Mouse (Mus musculus): ENCODE data around the gene Gm28372.

The Gm28372 gene

DNA sequence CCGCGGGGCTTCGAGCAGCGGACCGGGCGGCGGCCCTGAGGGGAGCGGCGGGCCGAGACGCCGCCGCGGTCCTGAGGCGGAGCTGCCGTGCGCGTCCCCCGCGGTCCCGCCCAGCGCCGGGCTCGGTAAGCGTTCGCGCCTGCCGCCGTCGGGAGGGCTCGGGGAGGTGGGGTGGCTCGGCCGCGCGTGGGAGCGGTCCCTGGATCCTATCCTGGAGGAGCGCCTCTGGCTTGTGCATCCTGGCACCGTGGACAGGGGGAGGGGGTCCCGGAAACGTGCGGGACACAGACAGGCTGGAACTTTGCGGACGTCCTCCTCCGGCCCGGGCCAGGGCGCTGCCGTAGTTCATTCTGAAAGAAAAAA is 45.4 kb downstream of the Gm28372 start:
- no peak for DNase-seq (ENCODE audit: low read depth, low spot score)

DNA sequence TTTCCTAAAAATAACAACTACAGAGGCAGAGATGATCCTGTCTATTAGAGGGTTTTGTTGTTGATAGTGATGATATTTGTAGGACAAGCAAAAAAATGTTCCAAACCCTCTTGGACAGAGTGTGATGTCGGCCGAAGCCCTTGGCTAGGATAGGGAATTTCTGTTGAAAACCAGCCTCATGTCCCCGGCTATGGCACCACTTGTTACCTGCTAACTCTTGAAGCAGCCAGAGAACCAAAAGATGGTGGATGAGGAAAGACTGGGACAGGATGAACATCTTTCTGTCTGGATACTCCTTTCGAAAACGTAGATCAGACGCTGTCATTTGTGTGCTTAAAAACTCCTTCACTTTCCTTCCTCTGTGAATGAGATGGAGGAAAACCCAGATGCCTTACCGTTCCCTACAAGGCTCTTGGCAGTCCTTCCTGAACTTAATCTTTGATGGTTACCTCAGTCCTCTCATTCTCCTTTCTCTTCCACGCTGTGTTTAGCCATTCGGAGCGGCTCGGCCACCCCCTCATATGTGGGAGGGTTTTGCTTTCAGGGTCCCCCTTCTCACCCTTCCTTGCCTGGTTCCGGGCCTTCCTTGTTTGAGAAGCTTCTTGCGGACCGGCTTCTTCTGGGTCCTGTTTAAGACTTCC is 46.2 kb downstream of the Gm28372 start:
- no peak for DNase-seq (ENCODE audit: low read depth, low spot score)

DNA sequence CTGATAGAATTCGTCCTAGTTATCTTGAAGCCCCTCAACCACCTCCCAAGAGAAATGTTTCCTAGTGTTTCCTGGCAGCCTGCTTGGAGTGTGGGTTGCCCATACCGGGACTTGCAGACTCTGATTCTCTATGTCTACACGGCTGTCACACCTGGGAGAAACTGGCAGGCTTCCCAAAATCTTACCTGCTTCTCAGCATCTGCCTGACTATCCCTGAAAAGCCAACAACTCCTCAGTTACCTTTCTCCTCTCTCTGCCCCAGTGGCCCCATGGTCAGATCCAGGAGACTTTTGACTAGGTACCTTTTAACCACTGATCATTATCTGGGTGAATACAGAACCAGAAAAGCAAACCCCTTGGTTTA is 46.7 kb downstream of the Gm28372 start:
- DNase-seq (ENCODE audit: low read depth, low spot score): no peak

DNA sequence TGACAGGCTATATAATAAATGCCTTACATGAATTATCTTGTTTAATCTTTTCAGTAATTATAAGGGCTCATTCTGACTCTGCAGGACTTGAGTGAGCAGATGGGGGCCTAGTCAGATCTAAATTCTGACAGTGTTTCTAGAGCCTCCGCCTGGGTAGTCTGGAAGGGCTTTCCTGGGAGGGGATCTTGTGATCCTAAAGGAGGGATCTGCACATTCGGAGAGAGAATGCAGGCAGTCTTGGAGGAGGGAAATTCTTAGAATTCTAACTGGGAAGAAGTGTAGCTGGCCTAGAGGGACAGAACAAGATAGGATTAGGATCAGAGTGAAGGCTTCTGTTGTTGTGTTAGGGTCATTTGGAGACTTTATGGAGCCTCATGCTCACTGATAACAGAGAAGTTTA is 47.2 kb downstream of the Gm28372 start:
- no peak for DNase-seq (ENCODE audit: low read depth, low spot score)

DNA sequence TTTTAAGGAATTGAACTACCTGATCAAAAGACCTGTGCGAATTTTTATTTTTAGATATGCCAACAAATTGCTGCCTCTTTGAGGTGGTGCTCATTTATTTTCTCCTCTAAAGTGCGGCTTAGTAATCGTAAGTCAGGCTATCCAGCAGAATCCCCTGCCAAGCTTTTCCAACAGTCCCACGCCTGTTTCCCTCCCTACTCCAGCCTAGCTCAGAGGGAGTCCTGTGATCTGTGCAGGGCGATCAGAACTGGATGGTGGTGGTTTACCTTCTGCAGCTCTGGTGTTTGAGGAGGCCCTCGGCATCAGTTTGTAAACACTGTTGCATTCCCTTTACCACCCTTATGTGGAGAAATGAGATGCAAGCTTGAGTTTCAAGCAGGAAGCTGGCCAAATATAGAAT is 48.4 kb downstream of the Gm28372 start:
- DNase-seq (ENCODE audit: low read depth, low spot score): no peak

DNA sequence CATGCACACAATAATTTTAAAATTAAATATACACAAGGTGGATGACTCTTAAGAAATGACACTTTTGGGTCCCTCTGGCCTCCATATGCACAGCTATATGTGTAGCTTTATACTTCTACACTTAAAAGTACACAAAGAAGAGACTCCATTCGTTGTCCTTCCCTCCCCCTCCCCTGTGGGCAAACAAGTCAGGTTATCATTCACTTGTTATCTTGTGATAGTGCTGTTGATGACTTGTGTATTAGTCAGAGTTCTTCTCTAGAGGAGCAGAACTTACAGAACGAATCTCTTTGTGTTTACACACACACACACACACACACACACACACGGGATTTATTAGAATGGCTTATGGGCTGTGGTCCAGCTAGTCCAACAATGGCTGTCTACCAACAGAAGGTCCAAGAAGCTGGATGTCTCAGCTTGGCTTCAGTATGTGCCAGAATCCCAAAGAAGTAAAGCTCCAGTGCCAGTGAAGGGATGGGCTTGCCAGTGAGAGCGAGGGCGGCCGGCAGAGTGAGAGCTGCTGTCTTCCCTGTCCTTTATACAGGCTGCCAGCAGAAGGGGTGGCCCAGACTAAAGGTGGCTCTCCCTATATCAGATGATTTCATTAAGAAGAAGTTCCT is 49.8 kb downstream of the Gm28372 start:
- DNase-seq (ENCODE audit: low read depth, low spot score): no peak

Measured in ES-CJ7 (cell line).